Mouse (Mus musculus): ENCODE results near the gene Slc12a3. TPM values are rescaled to one million over a fixed set of nuclear protein-coding genes. Genes with fewer than 3 reads are reported as not detected.

Slc12a3 gene
- polyA plus RNA-seq (2015; fragmentation: Nextera tagmentation; extraction: Ambion mirVana) = 0.10 and 0.22 TPM in 2 replicates

DNA sequence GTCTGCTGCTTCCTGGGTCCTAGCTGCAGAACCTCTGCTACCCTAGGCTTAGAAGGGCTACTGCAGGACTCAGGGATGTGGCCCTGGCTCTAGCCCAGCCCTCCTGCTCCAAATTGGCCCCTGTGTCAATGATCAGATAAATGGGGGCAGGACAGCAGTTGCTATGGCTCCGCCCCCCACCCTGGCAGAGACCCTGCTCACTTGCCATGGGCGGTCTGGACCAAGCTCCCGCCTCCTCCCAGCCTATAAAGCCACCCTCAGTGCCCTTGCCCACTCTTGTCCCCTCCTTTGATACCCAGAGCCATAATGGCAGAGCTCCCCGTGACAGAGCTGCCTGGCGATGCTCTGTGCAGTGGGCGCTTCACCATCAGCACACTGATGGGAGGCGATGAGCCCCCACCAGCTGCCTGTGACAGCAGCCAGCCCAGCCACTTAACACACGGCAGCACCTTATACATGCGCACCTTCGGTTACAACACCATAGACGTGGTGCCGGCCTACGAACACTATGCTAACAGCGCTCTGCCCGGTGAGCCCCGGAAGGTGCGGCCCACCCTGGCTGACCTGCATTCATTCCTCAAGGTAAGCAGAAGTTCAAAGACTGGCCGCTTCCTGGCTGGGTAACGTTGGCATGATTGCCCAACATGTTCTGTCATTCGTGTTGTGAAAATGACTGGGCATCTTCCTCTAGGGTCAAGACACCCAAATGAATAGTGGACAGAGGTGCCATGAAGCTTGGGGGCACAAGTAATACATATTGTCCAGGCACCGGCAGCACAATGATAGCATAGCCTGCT lies at the start of gene Slc12a3:
Gene Slc12a3, plus strand, starts transcription at position 270 of the 797 bp plus-strand sequence.
- Histone ChIP-seq H3K27me3 (ENCODE audit: control insufficient read depth, insufficient read depth, low read length) (no peaks in the 10 kb centered on the region), H3K27ac (replicated peaks) (no peak within 1 kb of the TSS), H3K4me2 (replicated peaks; ENCODE audit: low read depth) (no peak within 1 kb of the TSS), H3K9ac (ENCODE audit: low read length) (no peak within 1 kb of the TSS; the same call in 1 of the 2 replicates), H3K9me3 (ENCODE audit: control insufficient read depth, low read length) (no peaks in the 10 kb centered on the region), H3K4me1 (replicated peaks; ENCODE audit: control insufficient read depth, insufficient read depth) (no peaks in the 10 kb centered on the region), H3K36me3 (ENCODE audit: control insufficient read depth, insufficient read depth, low read length) (no peaks in the 10 kb centered on the region), H3K4me3 (ENCODE audit: low read depth, low read length) (no peak within 1 kb of the TSS)
- 77% methylated on average over 21 of the region's 21 CpGs for WGBS
- TF ChIP-seq CTCF (IDR thresholded peaks at IDR 0.05; ENCODE audit: low read depth) (no peak), EP300 (optimal IDR thresholded peaks at IDR 0.05) (no peak)
- DNase-seq (ENCODE audit: low spot score) (no peak), ATAC-seq (ENCODE audit: low FRiP score, low TSS enrichment) (no peak)

GRCm38 (mm10) chr8:94280001-94280613 lies 48.9 kb upstream of the Slc12a3 start:
- Histone ChIP-seq H3K27ac (replicated peaks) (no peak overlapping the region), H3K4me2 (replicated peaks; ENCODE audit: low read depth) (no peak overlapping the region), H3K4me1 (replicated peaks; ENCODE audit: control insufficient read depth, insufficient read depth) (no peaks in the 10 kb centered on the region), H3K9me3 (ENCODE audit: control insufficient read depth, low read length) (no peaks in the 10 kb centered on the region), H3K36me3 (ENCODE audit: control insufficient read depth, insufficient read depth, low read length) (no peaks in the 10 kb centered on the region), H3K4me3 (ENCODE audit: low read depth, low read length) (no peak overlapping the region), H3K9ac (ENCODE audit: low read length) (no peak overlapping the region), H3K27me3 (ENCODE audit: control insufficient read depth, insufficient read depth, low read length) (no peaks in the 10 kb centered on the region)
- DNase-seq (ENCODE audit: low spot score) (no peak), ATAC-seq (ENCODE audit: low FRiP score, low TSS enrichment) (no peak)
- 32% methylated on average over 5 of the region's 5 CpGs for WGBS
- TF ChIP-seq EP300 (optimal IDR thresholded peaks at IDR 0.05) (no peak), CTCF (IDR thresholded peaks at IDR 0.05; ENCODE audit: low read depth) (no peak)

GRCm38 (mm10) chr8:94282453-94282985 lies 46.5 kb upstream of the Slc12a3 start:
- H3K27ac ChIP-seq (replicated peaks) = no peak overlapping the region
- TF ChIP-seq CTCF (IDR thresholded peaks at IDR 0.05; ENCODE audit: low read depth) (no peak), EP300 (optimal IDR thresholded peaks at IDR 0.05) (no peak)
- no peaks in the 10 kb centered on the region for H3K9me3 ChIP-seq (ENCODE audit: control insufficient read depth, low read length)
- DNase-seq (ENCODE audit: low spot score) (no peak), ATAC-seq (ENCODE audit: low FRiP score, low TSS enrichment) (no peak)
- H3K4me3 ChIP-seq (ENCODE audit: low read depth, low read length) = no peak overlapping the region
- no peak overlapping the region for H3K9ac ChIP-seq (ENCODE audit: low read length)
- H3K27me3 ChIP-seq (ENCODE audit: control insufficient read depth, insufficient read depth, low read length) = no peaks in the 10 kb centered on the region
- H3K36me3 ChIP-seq (ENCODE audit: control insufficient read depth, insufficient read depth, low read length) = no peaks in the 10 kb centered on the region
- 90% methylated on average over 3 of the region's 3 CpGs for WGBS
- H3K4me2 ChIP-seq (replicated peaks; ENCODE audit: low read depth) = no peak overlapping the region
- no peaks in the 10 kb centered on the region for H3K4me1 ChIP-seq (replicated peaks; ENCODE audit: control insufficient read depth, insufficient read depth)

GRCm38 (mm10) chr8:94284204-94284603 lies 44.8 kb upstream of the Slc12a3 start:
- no peak for TF ChIP-seq EP300 (optimal IDR thresholded peaks at IDR 0.05)
- no peak for TF ChIP-seq CTCF (IDR thresholded peaks at IDR 0.05; ENCODE audit: low read depth)
- Histone ChIP-seq H3K4me3 (ENCODE audit: low read depth, low read length) (no peak overlapping the region), H3K4me2 (replicated peaks; ENCODE audit: low read depth) (no peak overlapping the region), H3K4me1 (replicated peaks; ENCODE audit: control insufficient read depth, insufficient read depth) (no peaks in the 10 kb centered on the region), H3K27ac (replicated peaks) (no peak overlapping the region), H3K9me3 (ENCODE audit: control insufficient read depth, low read length) (no peaks in the 10 kb centered on the region), H3K36me3 (ENCODE audit: control insufficient read depth, insufficient read depth, low read length) (no peaks in the 10 kb centered on the region), H3K27me3 (ENCODE audit: control insufficient read depth, insufficient read depth, low read length) (no peaks in the 10 kb centered on the region), H3K9ac (ENCODE audit: low read length) (no peak overlapping the region)
- DNase-seq (ENCODE audit: low spot score) = no peak
- ATAC-seq (ENCODE audit: low FRiP score, low TSS enrichment) = no peak
- WGBS = 77% methylated on average over 7 of the region's 7 CpGs

DNA sequence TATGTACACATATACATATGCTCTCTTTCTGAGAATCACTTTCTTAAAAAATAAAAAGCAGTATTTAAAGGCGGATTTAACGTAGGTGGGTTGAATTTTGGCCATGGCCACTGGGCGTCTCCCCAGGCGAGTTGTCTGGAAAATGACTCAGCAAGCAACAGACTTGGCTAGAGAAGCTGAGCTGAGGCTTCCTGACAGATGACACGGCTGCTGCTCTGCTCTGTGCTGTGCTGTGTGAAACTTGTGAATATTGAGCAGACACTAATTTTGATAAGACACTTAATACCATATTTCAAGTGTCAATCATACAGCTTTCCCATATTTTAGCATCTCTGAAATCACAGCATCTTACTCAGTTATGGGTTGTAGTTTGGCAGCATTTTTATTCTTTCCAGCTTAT lies 38.4 kb upstream of the Slc12a3 start:
- no peak overlapping the region for H3K4me2 ChIP-seq (replicated peaks; ENCODE audit: low read depth)
- peaks cover 5% of the 10 kb centered on the region; the same call in 1 of the 2 replicates for H3K36me3 ChIP-seq (ENCODE audit: control insufficient read depth, insufficient read depth, low read length)
- H3K4me1 ChIP-seq (replicated peaks; ENCODE audit: control insufficient read depth, insufficient read depth) = no peaks in the 10 kb centered on the region
- H3K4me3 ChIP-seq (ENCODE audit: low read depth, low read length) = no peak overlapping the region
- TF ChIP-seq CTCF (IDR thresholded peaks at IDR 0.05; ENCODE audit: low read depth) (no peak), EP300 (optimal IDR thresholded peaks at IDR 0.05) (no peak)
- no peak overlapping the region for H3K27ac ChIP-seq (replicated peaks)
- H3K9ac ChIP-seq (ENCODE audit: low read length) = no peak overlapping the region
- no peaks in the 10 kb centered on the region for H3K27me3 ChIP-seq (ENCODE audit: control insufficient read depth, insufficient read depth, low read length)
- 78% methylated on average over 5 of the region's 5 CpGs for WGBS
- no peaks in the 10 kb centered on the region for H3K9me3 ChIP-seq (ENCODE audit: control insufficient read depth, low read length)
- ATAC-seq (ENCODE audit: low FRiP score, low TSS enrichment) = no peak
- DNase-seq (ENCODE audit: low spot score) = no peak

GRCm38 (mm10) chr8:94292072-94292471 lies 36.9 kb upstream of the Slc12a3 start:
- no peak for DNase-seq (ENCODE audit: low spot score)
- H3K4me3 ChIP-seq (ENCODE audit: low read depth, low read length) = no peak overlapping the region
- TF ChIP-seq CTCF (IDR thresholded peaks at IDR 0.05; ENCODE audit: low read depth) (no peak), EP300 (optimal IDR thresholded peaks at IDR 0.05) (no peak)
- H3K9me3 ChIP-seq (ENCODE audit: control insufficient read depth, low read length) = no peaks in the 10 kb centered on the region
- H3K4me1 ChIP-seq (replicated peaks; ENCODE audit: control insufficient read depth, insufficient read depth) = no peaks in the 10 kb centered on the region
- H3K9ac ChIP-seq (ENCODE audit: low read length) = no peak overlapping the region
- WGBS = 45% methylated on average over 6 of the region's 6 CpGs
- H3K4me2 ChIP-seq (replicated peaks; ENCODE audit: low read depth) = no peak overlapping the region
- H3K36me3 ChIP-seq (ENCODE audit: control insufficient read depth, insufficient read depth, low read length) = peaks cover 5% of the 10 kb centered on the region; the same call in 1 of the 2 replicates
- ATAC-seq (ENCODE audit: low FRiP score, low TSS enrichment) = no peak
- H3K27me3 ChIP-seq (ENCODE audit: control insufficient read depth, insufficient read depth, low read length) = no peaks in the 10 kb centered on the region
- no peak overlapping the region for H3K27ac ChIP-seq (replicated peaks)

Measured in stomach, postnatal 0 days (tissue).